Mouse (Mus musculus) adrenal gland, postnatal 4 days (tissue): ENCODE measurements around the gene Prkg1. TPM values are rescaled to one million over a fixed set of nuclear protein-coding genes. Genes with fewer than 3 reads are reported as not detected.

Experiments used
- DNase-seq, 2 experiments: peaks; one replicate each; pipeline ENCODE4 v3.0.0; 2021 to 2022; ENCODE audit warnings: low spot score in 2 of 2, mixed read lengths in 2 of 2
- total RNA-seq, 2 experiments: library from RNA; stranded (reverse); gene quantifications; 2 replicates each; pipeline ENCODE4 v1.2.3; 2021

Gene Prkg1
- total RNA-seq, 2 experiments from 2014 or later, result 12.1 to 13.3 TPM

GRCm38 (mm10) chr19:30516771-30517170 lies 1248.1 kb downstream of the Prkg1 start:
- DNase-seq, result no peak

Other genes with a start within 250 kb of the Prkg1 start
- 1 to 10 TPM; 2.0 to 5.6 TPM for gene A1cf, start 103.7 kb upstream of the Prkg1 start, total RNA-seq